Mouse (Mus musculus) thymus, adult 2 months (tissue): ENCODE measurements around the gene Gm26727.

Source experiments
- CTCF ChIP-seq: fragments of 200-500 bp; IDR thresholded peaks from 2 replicates; pipeline ENCODE4 v1.5.1; 2012; ENCODE audit warnings: mild to moderate bottlenecking, control low read depth, low read length, moderate library complexity, borderline replicate concordance; ENCODE audit not compliant: control insufficient read depth, poor library complexity, insufficient read depth; ENCODE audit errors: extremely low read depth
- POLR2A ChIP-seq: fragments of 200-500 bp; IDR thresholded peaks from 2 replicates; pipeline ENCODE4 v1.6.1; 2012; ENCODE audit warnings: mild to moderate bottlenecking, low read length, control low read depth, moderate library complexity; ENCODE audit not compliant: control insufficient read depth, poor library complexity, insufficient read depth; ENCODE audit errors: extremely low read depth

- TF ChIP-seq CTCF = no peak
- no peak for TF ChIP-seq POLR2A
Measured at GRCm38 (mm10) chr2:67460857-67461256, 27.9 kb upstream of the Gm26727 start.
